Comparison of ENCODE assay signal across 8 mouse cellular contexts in the genomic region with DNA sequence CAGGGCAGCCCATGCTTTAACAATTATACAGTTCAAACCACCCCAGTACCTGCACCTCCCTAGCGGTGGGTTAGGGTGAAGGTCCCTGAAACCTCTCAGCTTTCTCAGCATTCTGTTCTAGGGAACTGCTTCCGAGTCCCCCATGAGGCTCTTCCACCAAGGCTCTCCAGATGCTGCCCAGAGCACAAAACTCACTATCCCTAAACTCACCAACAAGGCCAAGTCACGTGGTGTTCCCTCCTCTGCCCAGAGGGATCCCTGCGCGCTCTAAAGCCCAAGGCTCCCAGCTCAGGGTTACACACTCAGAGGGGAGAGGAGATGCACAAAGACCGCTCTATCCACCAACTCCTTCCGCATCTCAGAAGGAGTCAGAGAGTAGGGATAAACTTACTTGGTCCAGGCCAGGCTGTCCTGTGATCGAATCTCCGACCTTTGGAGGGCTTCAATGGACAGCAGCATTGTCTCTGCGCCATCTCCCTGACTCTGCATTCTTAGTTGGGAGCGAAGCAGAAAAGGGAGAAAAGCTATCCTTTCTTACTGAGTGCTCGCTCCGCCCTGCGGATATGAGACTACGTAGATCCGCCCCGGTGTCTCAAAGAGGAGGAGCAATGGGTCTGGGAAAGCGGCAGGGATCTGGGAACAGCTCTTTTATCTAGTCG.
DNase-seq lines count a peak whose midpoint lies in the region; ATAC-seq and TF ChIP-seq lines count a peak whose summit lies in the region.

No protein-coding gene starts in this region.

- peak; percentile 91 for DNase-seq in brain, embryonic 14.5 days (ENCODE audit: low read depth)
- DNase-seq in liver, adult 2 months (ENCODE audit: extremely low read depth, low read depth, low spot score) = peak; percentile 61

- H3K4me1 ChIP-seq in E14TG2a.4 (replicated peaks; ENCODE audit: low read depth, low read length) = peaks cover 13% of the 10 kb centered on the region
- 0 out of 2 replicates have a peak, but pooled peaks cover 3% of the 10 kb centered on the region for H3K4me1 ChIP-seq in heart, embryonic 13.5 days
- 0 out of 2 replicates have a peak, but pooled peaks cover 4% of the 10 kb centered on the region for H3K4me1 ChIP-seq in kidney, embryonic 16.5 days (ENCODE audit: insufficient read depth, low read length)
- no peaks in the 10 kb centered on the region; the same call in 1 of the 2 replicates for H3K4me1 ChIP-seq in liver, adult 2 months (ENCODE audit: control insufficient read depth, insufficient read depth, low read length)
- no peaks in the 10 kb centered on the region for H3K4me1 ChIP-seq in testis, adult 2 months (ENCODE audit: control insufficient read depth, insufficient read depth, low read length)

- no peaks in the 10 kb centered on the region for H3K27me3 ChIP-seq in E14TG2a.4 (ENCODE audit: insufficient read depth, low read length)
- no peaks in the 10 kb centered on the region for H3K27me3 ChIP-seq in heart, embryonic 13.5 days (replicated peaks)
- no peaks in the 10 kb centered on the region; the same call in 1 of the 2 replicates for H3K27me3 ChIP-seq in kidney, embryonic 16.5 days (ENCODE audit: insufficient read depth, low read length)
- H3K27me3 ChIP-seq in liver, adult 2 months (ENCODE audit: control insufficient read depth, insufficient read depth, low read length) = no peaks in the 10 kb centered on the region
- H3K27me3 ChIP-seq in myocyte (ENCODE audit: control insufficient read depth, insufficient read depth, insufficient read length) = no peaks in the 10 kb centered on the region
- H3K27me3 ChIP-seq in testis, adult 2 months (ENCODE audit: control insufficient read depth, insufficient read depth, low read length) = no peaks in the 10 kb centered on the region

- H3K4me3 ChIP-seq in E14TG2a.4 (replicated peaks; ENCODE audit: low read length) (peak overlapping the region; percentile 83), myocyte (peak overlapping the region; percentile 60)
- H3K4me3 ChIP-seq in heart, embryonic 13.5 days = peak overlapping the region; percentile 65
- H3K4me3 ChIP-seq in kidney, embryonic 16.5 days (ENCODE audit: low read length) = peak overlapping the region; percentile 56
- peak overlapping the region; percentile 69 for H3K4me3 ChIP-seq in liver, adult 2 months (ENCODE audit: insufficient read depth, low read depth, low read length)
- H3K4me3 ChIP-seq in testis, adult 2 months (ENCODE audit: control insufficient read depth, low read depth, low read length) = peak overlapping the region; percentile 79

- H3K36me3 ChIP-seq in E14TG2a.4 (ENCODE audit: insufficient read depth, low read length) (peaks cover 8% of the 10 kb centered on the region; the same call in 1 of the 2 replicates), myocyte (ENCODE audit: control insufficient read depth, insufficient read depth) (no peaks in the 10 kb centered on the region)
- H3K36me3 ChIP-seq in heart, embryonic 13.5 days = no peaks in the 10 kb centered on the region
- H3K36me3 ChIP-seq in kidney, embryonic 16.5 days (ENCODE audit: insufficient read depth, low read length) = no peaks in the 10 kb centered on the region
- H3K36me3 ChIP-seq in liver, adult 2 months (ENCODE audit: control insufficient read depth, insufficient read depth, low read length) = no peaks in the 10 kb centered on the region
- no peaks in the 10 kb centered on the region for H3K36me3 ChIP-seq in testis, adult 2 months (ENCODE audit: control insufficient read depth, insufficient read depth, low read length)

- ATAC-seq in erythroid progenitor cell, adult 5-6 weeks (replicated peaks; ENCODE audit: low FRiP score, poor library complexity, severe bottlenecking) = peak; percentile 75
- ATAC-seq in heart, embryonic 13.5 days (ENCODE audit: extremely low read depth, insufficient number of reproducible peaks, low FRiP score, low TSS enrichment) = peak; percentile 71
- peak; percentile 96 for ATAC-seq in kidney, embryonic 16.5 days (ENCODE audit: low FRiP score, low TSS enrichment)

- WGBS in heart, embryonic 13.5 days = 5% methylated on average over 19 of the region's 19 CpGs
- WGBS in kidney, embryonic 16.5 days = 20% methylated on average over 19 of the region's 19 CpGs
- 3% methylated on average over 19 of the region's 19 CpGs for WGBS in liver, adult 2 months

- peak overlapping the region; percentile 68 for H3K4me2 ChIP-seq in heart, embryonic 13.5 days
- peak overlapping the region; percentile 54 for H3K4me2 ChIP-seq in kidney, embryonic 16.5 days (replicated peaks; ENCODE audit: low read depth, low read length)
- H3K4me2 ChIP-seq in myocyte (ENCODE audit: low read depth) = peak overlapping the region; percentile 93

- no peaks in the 10 kb centered on the region for H3K9me3 ChIP-seq in E14TG2a.4 (ENCODE audit: low read length)
- no peaks in the 10 kb centered on the region for H3K9me3 ChIP-seq in heart, embryonic 13.5 days
- H3K9me3 ChIP-seq in kidney, embryonic 16.5 days (ENCODE audit: low read length) = no peaks in the 10 kb centered on the region

- H3K9ac ChIP-seq in heart, embryonic 13.5 days = peak overlapping the region; percentile 79
- peak overlapping the region; percentile 54 for H3K9ac ChIP-seq in kidney, embryonic 16.5 days (replicated peaks; ENCODE audit: low read length)
- peak overlapping the region; percentile 64 for H3K9ac ChIP-seq in liver, adult 2 months (ENCODE audit: low read depth, low read length)

- TF ChIP-seq CTCF in E14TG2a.4 (conservative IDR thresholded peaks at IDR 0.05; ENCODE audit: low read length) = no peak
- TF ChIP-seq CTCF in brain, embryonic 14.5 days (IDR thresholded peaks at IDR 0.05; ENCODE audit: borderline replicate concordance, extremely low read depth, insufficient read depth, insufficient read length) = peak; percentile 24; the same call in 1 of the 2 replicates
- TF ChIP-seq CTCF in liver, adult 2 months (IDR thresholded peaks at IDR 0.05; ENCODE audit: low read depth, low read length) = no peak
- no peak for TF ChIP-seq CTCF in testis, adult 2 months (IDR thresholded peaks at IDR 0.05; ENCODE audit: control insufficient read depth, insufficient read depth, insufficient replicate concordance, low read depth, low read length)

- H3K79me2 ChIP-seq in liver, adult 2 months (ENCODE audit: control insufficient read depth, insufficient read depth, low read length) = no peaks in the 10 kb centered on the region
- H3K79me2 ChIP-seq in myocyte (ENCODE audit: control insufficient read depth, insufficient read depth) = peaks cover 27% of the 10 kb centered on the region

- peak; percentile 11; the same call in 1 of the 2 replicates for TF ChIP-seq POLR2A in brain, embryonic 14.5 days (IDR thresholded peaks at IDR 0.05; ENCODE audit: borderline replicate concordance, extremely low read depth, insufficient read depth, insufficient read length, poor library complexity, severe bottlenecking)
- TF ChIP-seq POLR2A in liver, adult 2 months (IDR thresholded peaks at IDR 0.05; ENCODE audit: extremely low read depth, insufficient read depth, low read length) = no peak
- peak; percentile 62 for TF ChIP-seq POLR2A in myocyte (IDR thresholded peaks at IDR 0.05; ENCODE audit: insufficient read length, low read depth)
- no peak for TF ChIP-seq POLR2A in testis, adult 2 months (IDR thresholded peaks at IDR 0.05; ENCODE audit: control insufficient read depth, low read depth, low read length)

- no peak overlapping the region for H3ac ChIP-seq in myocyte (ENCODE audit: control insufficient read depth, insufficient read length)

- peak overlapping the region; percentile 88 for H3K27ac ChIP-seq in heart, embryonic 13.5 days (replicated peaks)
- peak overlapping the region; percentile 89 for H3K27ac ChIP-seq in kidney, embryonic 16.5 days (ENCODE audit: low read length)
- peak overlapping the region; percentile 75 for H3K27ac ChIP-seq in liver, adult 2 months (replicated peaks; ENCODE audit: insufficient read depth, low read depth, low read length)
- H3K27ac ChIP-seq in testis, adult 2 months (ENCODE audit: control insufficient read depth, insufficient read depth, low read depth, low read length) = peak overlapping the region; percentile 64

TF ChIP-seq in myocyte, 11 proteins besides CTCF, POLR2A, EP300 and RAD21:
- TF ChIP-seq E2F4 (IDR thresholded peaks at IDR 0.05; ENCODE audit: insufficient read depth) (no peak), TCF3 (IDR thresholded peaks at IDR 0.05; ENCODE audit: insufficient read length, low read depth) (no peak), POLR2AphosphoS2 (IDR thresholded peaks at IDR 0.05; ENCODE audit: insufficient read length, low read depth) (peak; percentile 55), REST (IDR thresholded peaks at IDR 0.05; ENCODE audit: insufficient read depth, insufficient read length) (no peak), SRF (IDR thresholded peaks at IDR 0.05; ENCODE audit: control insufficient read depth, insufficient read length, low read depth) (no peak), TCF12 (IDR thresholded peaks at IDR 0.05; ENCODE audit: insufficient read depth, poor library complexity, severe bottlenecking) (no peak), MYOG (IDR thresholded peaks at IDR 0.05; ENCODE audit: control insufficient read depth in 1 of 3, insufficient read depth in 1 of 3, insufficient read length in 2 of 3, low read depth in 2 of 3) (no peak), MYOD1 (IDR thresholded peaks at IDR 0.05; ENCODE audit: control insufficient read depth in 1 of 3, insufficient read length in 2 of 3, low read depth in 2 of 3) (no peak), MAX (IDR thresholded peaks at IDR 0.05; ENCODE audit: low read depth) (no peak), CEBPB (IDR thresholded peaks at IDR 0.05; ENCODE audit: insufficient read depth, poor library complexity, severe bottlenecking) (no peak), USF1 (IDR thresholded peaks at IDR 0.05; ENCODE audit: low read depth) (peak; percentile 89)

Comparison
In these comparisons a context has a peak if more than half of its experiments do, and no peak if none do; other contexts are left out.
1. Peak in every context shown above with its lines: DNase-seq, ATAC-seq, H3K4me3 ChIP-seq and H3K27ac ChIP-seq.
2. POLR2A ChIP-seq: peak in brain, embryonic 14.5 days (single experiment) and myocyte (single experiment); none in liver, adult 2 months (single experiment) and testis, adult 2 months (single experiment).